Mouse (Mus musculus): ENCODE data around the gene Gtf2f2. TPM values are rescaled to one million over a fixed set of nuclear protein-coding genes. Genes with fewer than 3 reads are reported as not detected.

Gene Gtf2f2
- polyA plus RNA-seq, 1 experiment from 2014 or later, result 40.5 TPM

GRCm38 (mm10) chr14:75985112-75985511 lies 25.6 kb downstream of the Gtf2f2 start:
- Histone ChIP-seq H3K27ac (ENCODE audit: low read depth, low read length) (no peak overlapping the region), H3K36me3 (ENCODE audit: control insufficient read depth, insufficient read depth, low read length) (no peaks in the 10 kb centered on the region), H3K9ac (replicated peaks; ENCODE audit: low read depth, low read length) (no peak overlapping the region), H3K4me3 (ENCODE audit: low read depth, low read length) (no peak overlapping the region), H3K4me2 (ENCODE audit: low read depth, low read length) (no peak overlapping the region), H3K27me3 (ENCODE audit: control insufficient read depth, insufficient read depth, low read length) (no peaks in the 10 kb centered on the region), H3K9me3 (ENCODE audit: control insufficient read depth, low read length) (no peaks in the 10 kb centered on the region), H3K4me1 (ENCODE audit: control insufficient read depth, insufficient read depth, low read length) (peaks cover 15% of the 10 kb centered on the region; the same call in 1 of the 2 replicates)
- ATAC-seq (ENCODE audit: low read depth), result peak; percentile 49; the same call in 1 of the 2 replicates
- WGBS, result 51% methylated on average over 4 of the region's 4 CpGs

- no peak overlapping the region for H3K9ac ChIP-seq (replicated peaks; ENCODE audit: low read depth, low read length)
- no peak for ATAC-seq (ENCODE audit: low read depth)
- H3K36me3 ChIP-seq (ENCODE audit: control insufficient read depth, insufficient read depth, low read length), result no peaks in the 10 kb centered on the region
- no peaks in the 10 kb centered on the region for H3K27me3 ChIP-seq (ENCODE audit: control insufficient read depth, insufficient read depth, low read length)
- 76% methylated on average over 2 of the region's 2 CpGs for WGBS
- H3K4me2 ChIP-seq (ENCODE audit: low read depth, low read length), result no peak overlapping the region
- H3K9me3 ChIP-seq (ENCODE audit: control insufficient read depth, low read length), result no peaks in the 10 kb centered on the region
- no peak overlapping the region for H3K27ac ChIP-seq (ENCODE audit: low read depth, low read length)
- peaks cover 15% of the 10 kb centered on the region; the same call in 1 of the 2 replicates for H3K4me1 ChIP-seq (ENCODE audit: control insufficient read depth, insufficient read depth, low read length)
- no peak overlapping the region for H3K4me3 ChIP-seq (ENCODE audit: low read depth, low read length)
Observed at GRCm38 (mm10) chr14:75983891-75984290, 26.8 kb downstream of the Gtf2f2 start.

GRCm38 (mm10) chr14:75981231-75981630 lies 29.4 kb downstream of the Gtf2f2 start:
- H3K4me2 ChIP-seq (ENCODE audit: low read depth, low read length), result no peak overlapping the region
- H3K4me1 ChIP-seq (ENCODE audit: control insufficient read depth, insufficient read depth, low read length), result peaks cover 12% of the 10 kb centered on the region; the same call in 1 of the 2 replicates
- H3K27me3 ChIP-seq (ENCODE audit: control insufficient read depth, insufficient read depth, low read length), result no peaks in the 10 kb centered on the region
- 89% methylated on average over 3 of the region's 3 CpGs for WGBS
- no peak overlapping the region for H3K9ac ChIP-seq (replicated peaks; ENCODE audit: low read depth, low read length)
- no peak overlapping the region for H3K27ac ChIP-seq (ENCODE audit: low read depth, low read length)
- no peak for ATAC-seq (ENCODE audit: low read depth)
- no peak overlapping the region for H3K4me3 ChIP-seq (ENCODE audit: low read depth, low read length)
- no peaks in the 10 kb centered on the region for H3K9me3 ChIP-seq (ENCODE audit: control insufficient read depth, low read length)
- H3K36me3 ChIP-seq (ENCODE audit: control insufficient read depth, insufficient read depth, low read length), result no peaks in the 10 kb centered on the region

- Histone ChIP-seq H3K9ac (replicated peaks; ENCODE audit: low read depth, low read length) (no peak overlapping the region), H3K4me1 (ENCODE audit: control insufficient read depth, insufficient read depth, low read length) (no peaks in the 10 kb centered on the region), H3K36me3 (ENCODE audit: control insufficient read depth, insufficient read depth, low read length) (no peaks in the 10 kb centered on the region), H3K4me3 (ENCODE audit: low read depth, low read length) (no peak overlapping the region), H3K27me3 (ENCODE audit: control insufficient read depth, insufficient read depth, low read length) (no peaks in the 10 kb centered on the region), H3K9me3 (ENCODE audit: control insufficient read depth, low read length) (no peaks in the 10 kb centered on the region), H3K4me2 (ENCODE audit: low read depth, low read length) (no peak overlapping the region), H3K27ac (ENCODE audit: low read depth, low read length) (no peak overlapping the region)
- WGBS, result 64% methylated on average over 3 of the region's 3 CpGs
- no peak for ATAC-seq (ENCODE audit: low read depth)
Observed at GRCm38 (mm10) chr14:75976107-75976506, 34.6 kb downstream of the Gtf2f2 start.

DNA sequence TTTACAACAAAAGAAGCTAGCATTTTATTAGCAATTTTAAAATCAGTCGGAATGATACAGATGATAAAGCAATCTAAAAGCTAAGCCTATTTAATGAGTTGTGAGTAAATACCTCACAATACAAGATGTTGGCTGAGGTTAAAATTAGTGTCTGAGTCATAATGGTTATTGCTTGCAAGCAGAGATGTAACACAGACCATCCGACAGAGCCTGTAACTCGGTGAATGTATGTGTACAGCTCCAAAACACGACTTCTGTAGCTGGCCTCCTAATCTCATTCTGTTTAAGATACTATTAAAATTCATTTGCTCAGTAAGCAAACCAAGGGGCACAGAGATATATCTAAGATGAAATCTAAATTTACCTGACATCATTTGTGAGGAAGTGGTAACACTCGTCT lies 43.4 kb downstream of the Gtf2f2 start:
- Histone ChIP-seq H3K9ac (replicated peaks; ENCODE audit: low read depth, low read length) (no peak overlapping the region), H3K9me3 (ENCODE audit: control insufficient read depth, low read length) (no peaks in the 10 kb centered on the region), H3K4me3 (ENCODE audit: low read depth, low read length) (no peak overlapping the region), H3K36me3 (ENCODE audit: control insufficient read depth, insufficient read depth, low read length) (no peaks in the 10 kb centered on the region), H3K27ac (ENCODE audit: low read depth, low read length) (no peak overlapping the region), H3K27me3 (ENCODE audit: control insufficient read depth, insufficient read depth, low read length) (no peaks in the 10 kb centered on the region), H3K4me2 (ENCODE audit: low read depth, low read length) (no peak overlapping the region), H3K4me1 (ENCODE audit: control insufficient read depth, insufficient read depth, low read length) (peaks cover 20% of the 10 kb centered on the region; the same call in 1 of the 2 replicates)
- ATAC-seq (ENCODE audit: low read depth), result no peak
- WGBS, result 74% methylated on average over 5 of the region's 5 CpGs

GRCm38 (mm10) chr14:75964433-75964832 lies 46.2 kb downstream of the Gtf2f2 start:
- Histone ChIP-seq H3K9me3 (ENCODE audit: control insufficient read depth, low read length) (no peaks in the 10 kb centered on the region), H3K4me3 (ENCODE audit: low read depth, low read length) (peak overlapping the region; percentile 25), H3K4me1 (ENCODE audit: control insufficient read depth, insufficient read depth, low read length) (peaks cover 20% of the 10 kb centered on the region; the same call in 1 of the 2 replicates), H3K27ac (ENCODE audit: low read depth, low read length) (no peak overlapping the region), H3K36me3 (ENCODE audit: control insufficient read depth, insufficient read depth, low read length) (no peaks in the 10 kb centered on the region), H3K27me3 (ENCODE audit: control insufficient read depth, insufficient read depth, low read length) (no peaks in the 10 kb centered on the region), H3K4me2 (ENCODE audit: low read depth, low read length) (peak overlapping the region; percentile 38; the same call in 1 of the 2 replicates), H3K9ac (replicated peaks; ENCODE audit: low read depth, low read length) (no peak overlapping the region)
- no peak for ATAC-seq (ENCODE audit: low read depth)
- 92% methylated on average over 1 of the region's 1 CpGs for WGBS

GRCm38 (mm10) chr14:75964000-75964399 lies 46.7 kb downstream of the Gtf2f2 start:
- H3K4me1 ChIP-seq (ENCODE audit: control insufficient read depth, insufficient read depth, low read length), result peaks cover 20% of the 10 kb centered on the region; the same call in 1 of the 2 replicates
- peak overlapping the region; percentile 25 for H3K4me3 ChIP-seq (ENCODE audit: low read depth, low read length)
- H3K27me3 ChIP-seq (ENCODE audit: control insufficient read depth, insufficient read depth, low read length), result no peaks in the 10 kb centered on the region
- no peak overlapping the region for H3K9ac ChIP-seq (replicated peaks; ENCODE audit: low read depth, low read length)
- no peaks in the 10 kb centered on the region for H3K9me3 ChIP-seq (ENCODE audit: control insufficient read depth, low read length)
- no peaks in the 10 kb centered on the region for H3K36me3 ChIP-seq (ENCODE audit: control insufficient read depth, insufficient read depth, low read length)
- no peak overlapping the region for H3K27ac ChIP-seq (ENCODE audit: low read depth, low read length)
- no peak for ATAC-seq (ENCODE audit: low read depth)
- H3K4me2 ChIP-seq (ENCODE audit: low read depth, low read length), result peak overlapping the region; percentile 38; the same call in 1 of the 2 replicates
- WGBS, result 34% methylated on average over 5 of the region's 5 CpGs

DNA sequence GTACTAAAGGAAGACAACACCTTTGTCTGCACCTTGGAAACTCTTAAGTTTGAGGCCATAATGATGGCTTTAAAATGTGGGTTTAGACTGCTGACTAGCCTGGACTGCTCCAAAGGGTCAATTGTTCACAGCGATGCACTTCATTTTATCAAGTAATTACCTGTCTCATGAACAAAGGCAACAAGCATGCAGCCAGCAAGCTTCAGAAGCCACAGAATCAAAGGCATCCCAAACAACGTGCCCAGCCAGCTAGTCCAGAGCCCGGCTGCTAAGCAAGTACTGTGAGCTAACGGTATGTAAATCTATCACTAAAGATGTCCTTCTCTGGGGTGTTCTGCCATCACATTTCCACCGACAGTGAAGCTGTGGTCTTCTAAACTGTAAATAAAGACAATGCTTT lies 47.5 kb downstream of the Gtf2f2 start:
- peak overlapping the region; percentile 42; the same call in 1 of the 2 replicates for H3K9ac ChIP-seq (replicated peaks; ENCODE audit: low read depth, low read length)
- peak overlapping the region; percentile 56; the same call in 1 of the 2 replicates for H3K27ac ChIP-seq (ENCODE audit: low read depth, low read length)
- no peaks in the 10 kb centered on the region for H3K27me3 ChIP-seq (ENCODE audit: control insufficient read depth, insufficient read depth, low read length)
- H3K9me3 ChIP-seq (ENCODE audit: control insufficient read depth, low read length), result no peaks in the 10 kb centered on the region
- no peak for ATAC-seq (ENCODE audit: low read depth)
- H3K4me3 ChIP-seq (ENCODE audit: low read depth, low read length), result peak overlapping the region; percentile 25
- H3K4me2 ChIP-seq (ENCODE audit: low read depth, low read length), result peak overlapping the region; percentile 43
- H3K36me3 ChIP-seq (ENCODE audit: control insufficient read depth, insufficient read depth, low read length), result no peaks in the 10 kb centered on the region
- 11% methylated on average over 5 of the region's 5 CpGs for WGBS
- peaks cover 20% of the 10 kb centered on the region; the same call in 1 of the 2 replicates for H3K4me1 ChIP-seq (ENCODE audit: control insufficient read depth, insufficient read depth, low read length)

DNA sequence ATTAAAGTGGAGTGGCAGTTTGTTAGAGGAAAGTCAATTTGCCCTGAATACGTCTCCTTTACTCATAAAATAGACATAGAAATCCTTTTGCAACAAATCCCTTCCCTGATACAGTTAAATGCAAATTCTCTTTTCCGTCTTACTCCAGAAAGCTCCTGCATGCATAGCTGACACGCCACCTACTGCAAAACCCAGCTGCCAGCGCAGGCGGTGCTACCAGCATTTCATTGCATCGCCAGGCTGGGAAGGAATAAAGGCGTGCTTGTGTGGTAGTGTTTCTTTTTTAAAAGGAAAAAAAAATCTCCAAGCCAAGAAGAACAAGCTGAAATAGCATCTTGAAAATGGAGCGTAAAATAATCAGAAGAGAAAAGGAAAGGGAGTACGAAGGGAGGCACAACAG lies 48.4 kb downstream of the Gtf2f2 start:
- Histone ChIP-seq H3K36me3 (ENCODE audit: control insufficient read depth, insufficient read depth, low read length) (no peaks in the 10 kb centered on the region), H3K9me3 (ENCODE audit: control insufficient read depth, low read length) (no peaks in the 10 kb centered on the region), H3K27ac (ENCODE audit: low read depth, low read length) (peak overlapping the region; percentile 3; the same call in 1 of the 2 replicates), H3K4me3 (ENCODE audit: low read depth, low read length) (peak overlapping the region; percentile 25), H3K9ac (replicated peaks; ENCODE audit: low read depth, low read length) (no peak overlapping the region; the same call in 1 of the 2 replicates), H3K4me1 (ENCODE audit: control insufficient read depth, insufficient read depth, low read length) (peaks cover 18% of the 10 kb centered on the region; the same call in 1 of the 2 replicates), H3K4me2 (ENCODE audit: low read depth, low read length) (peak overlapping the region; percentile 43), H3K27me3 (ENCODE audit: control insufficient read depth, insufficient read depth, low read length) (no peaks in the 10 kb centered on the region)
- 43% methylated on average over 9 of the region's 9 CpGs for WGBS
- no peak for ATAC-seq (ENCODE audit: low read depth)

Measured in neural tube, embryonic 14.5 days (tissue).